Mouse (Mus musculus): Measurements from ENCODE around the gene Agap1. TPM values are rescaled to one million over a fixed set of nuclear protein-coding genes. Genes with fewer than 3 reads are reported as not detected.

The Agap1 gene
- polyA plus RNA-seq, 1 experiment: 4.3 TPM

GRCm38 (mm10) chr1:89870906-89871211 is 416.3 kb downstream of the Agap1 start:
- Histone ChIP-seq H3K27ac (ENCODE audit: control insufficient read depth, insufficient read depth, low read length) (no peak overlapping the region), H3K36me3 (ENCODE audit: control insufficient read depth, insufficient read depth, low read length) (no peaks in the 10 kb centered on the region), H3K27me3 (ENCODE audit: control insufficient read depth, insufficient read depth, low read length) (no peaks in the 10 kb centered on the region), H3K4me1 (replicated peaks; ENCODE audit: control insufficient read depth, insufficient read depth, low read length) (no peaks in the 10 kb centered on the region), H3K4me3 (ENCODE audit: control insufficient read depth, insufficient read depth, low read length) (no peak overlapping the region)
- no peak for TF ChIP-seq CTCF (IDR thresholded peaks at IDR 0.05; ENCODE audit: borderline replicate concordance, control insufficient read depth, extremely low read depth, insufficient read depth, low read length, poor library complexity)
- no peak for TF ChIP-seq POLR2A (IDR thresholded peaks at IDR 0.05; ENCODE audit: control insufficient read depth, extremely low read depth, insufficient read depth, low read length, poor library complexity)
- DNase-seq: no peak
- WGBS: 13% methylated on average over 6 of the region's 6 CpGs

- Histone ChIP-seq H3K27me3 (ENCODE audit: control insufficient read depth, insufficient read depth, low read length) (no peaks in the 10 kb centered on the region), H3K4me1 (replicated peaks; ENCODE audit: control insufficient read depth, insufficient read depth, low read length) (no peaks in the 10 kb centered on the region), H3K36me3 (ENCODE audit: control insufficient read depth, insufficient read depth, low read length) (no peaks in the 10 kb centered on the region), H3K4me3 (ENCODE audit: control insufficient read depth, insufficient read depth, low read length) (no peak overlapping the region), H3K27ac (ENCODE audit: control insufficient read depth, insufficient read depth, low read length) (no peak overlapping the region)
- 69% methylated on average over 5 of the region's 5 CpGs for WGBS
- DNase-seq: no peak
- no peak for TF ChIP-seq CTCF (IDR thresholded peaks at IDR 0.05; ENCODE audit: borderline replicate concordance, control insufficient read depth, extremely low read depth, insufficient read depth, low read length, poor library complexity)
- no peak for TF ChIP-seq POLR2A (IDR thresholded peaks at IDR 0.05; ENCODE audit: control insufficient read depth, extremely low read depth, insufficient read depth, low read length, poor library complexity)
Measured at GRCm38 (mm10) chr1:89876346-89877072, 421.9 kb downstream of the Agap1 start.

GRCm38 (mm10) chr1:89878496-89878895 is 423.9 kb downstream of the Agap1 start:
- no peak for TF ChIP-seq CTCF (IDR thresholded peaks at IDR 0.05; ENCODE audit: borderline replicate concordance, control insufficient read depth, extremely low read depth, insufficient read depth, low read length, poor library complexity)
- TF ChIP-seq POLR2A (IDR thresholded peaks at IDR 0.05; ENCODE audit: control insufficient read depth, extremely low read depth, insufficient read depth, low read length, poor library complexity): no peak
- no peak for DNase-seq
- no peaks in the 10 kb centered on the region for H3K36me3 ChIP-seq (ENCODE audit: control insufficient read depth, insufficient read depth, low read length)
- no peak overlapping the region for H3K4me3 ChIP-seq (ENCODE audit: control insufficient read depth, insufficient read depth, low read length)
- no peaks in the 10 kb centered on the region for H3K4me1 ChIP-seq (replicated peaks; ENCODE audit: control insufficient read depth, insufficient read depth, low read length)
- no peak overlapping the region for H3K27ac ChIP-seq (ENCODE audit: control insufficient read depth, insufficient read depth, low read length)
- 93% methylated on average over 11 of the region's 11 CpGs for WGBS
- no peaks in the 10 kb centered on the region for H3K27me3 ChIP-seq (ENCODE audit: control insufficient read depth, insufficient read depth, low read length)

- Histone ChIP-seq H3K4me1 (replicated peaks; ENCODE audit: control insufficient read depth, insufficient read depth, low read length) (no peaks in the 10 kb centered on the region), H3K4me3 (ENCODE audit: control insufficient read depth, insufficient read depth, low read length) (no peak overlapping the region), H3K36me3 (ENCODE audit: control insufficient read depth, insufficient read depth, low read length) (no peaks in the 10 kb centered on the region), H3K27me3 (ENCODE audit: control insufficient read depth, insufficient read depth, low read length) (no peaks in the 10 kb centered on the region), H3K27ac (ENCODE audit: control insufficient read depth, insufficient read depth, low read length) (no peak overlapping the region)
- TF ChIP-seq POLR2A (IDR thresholded peaks at IDR 0.05; ENCODE audit: control insufficient read depth, extremely low read depth, insufficient read depth, low read length, poor library complexity) (no peak), CTCF (IDR thresholded peaks at IDR 0.05; ENCODE audit: borderline replicate concordance, control insufficient read depth, extremely low read depth, insufficient read depth, low read length, poor library complexity) (no peak)
- DNase-seq: no peak
- WGBS: 83% methylated on average over 8 of the region's 8 CpGs
Measured at GRCm38 (mm10) chr1:89880193-89880592, 425.6 kb downstream of the Agap1 start.

GRCm38 (mm10) chr1:89880834-89881233 is 426.2 kb downstream of the Agap1 start:
- no peak for DNase-seq
- H3K4me1 ChIP-seq (replicated peaks; ENCODE audit: control insufficient read depth, insufficient read depth, low read length): no peaks in the 10 kb centered on the region
- 92% methylated on average over 10 of the region's 10 CpGs for WGBS
- H3K4me3 ChIP-seq (ENCODE audit: control insufficient read depth, insufficient read depth, low read length): no peak overlapping the region
- no peak overlapping the region for H3K27ac ChIP-seq (ENCODE audit: control insufficient read depth, insufficient read depth, low read length)
- H3K27me3 ChIP-seq (ENCODE audit: control insufficient read depth, insufficient read depth, low read length): no peaks in the 10 kb centered on the region
- no peaks in the 10 kb centered on the region for H3K36me3 ChIP-seq (ENCODE audit: control insufficient read depth, insufficient read depth, low read length)
- TF ChIP-seq CTCF (IDR thresholded peaks at IDR 0.05; ENCODE audit: borderline replicate concordance, control insufficient read depth, extremely low read depth, insufficient read depth, low read length, poor library complexity) (no peak), POLR2A (IDR thresholded peaks at IDR 0.05; ENCODE audit: control insufficient read depth, extremely low read depth, insufficient read depth, low read length, poor library complexity) (no peak)

- Histone ChIP-seq H3K4me1 (replicated peaks; ENCODE audit: control insufficient read depth, insufficient read depth, low read length) (no peaks in the 10 kb centered on the region), H3K4me3 (ENCODE audit: control insufficient read depth, insufficient read depth, low read length) (no peak overlapping the region), H3K27me3 (ENCODE audit: control insufficient read depth, insufficient read depth, low read length) (no peaks in the 10 kb centered on the region), H3K36me3 (ENCODE audit: control insufficient read depth, insufficient read depth, low read length) (no peaks in the 10 kb centered on the region), H3K27ac (ENCODE audit: control insufficient read depth, insufficient read depth, low read length) (no peak overlapping the region)
- no peak for TF ChIP-seq POLR2A (IDR thresholded peaks at IDR 0.05; ENCODE audit: control insufficient read depth, extremely low read depth, insufficient read depth, low read length, poor library complexity)
- TF ChIP-seq CTCF (IDR thresholded peaks at IDR 0.05; ENCODE audit: borderline replicate concordance, control insufficient read depth, extremely low read depth, insufficient read depth, low read length, poor library complexity): no peak
- 95% methylated on average over 8 of the region's 8 CpGs for WGBS
- DNase-seq: no peak
Measured at GRCm38 (mm10) chr1:89884335-89884734, 429.7 kb downstream of the Agap1 start.

- H3K4me1 ChIP-seq (replicated peaks; ENCODE audit: control insufficient read depth, insufficient read depth, low read length): no peaks in the 10 kb centered on the region
- no peaks in the 10 kb centered on the region for H3K36me3 ChIP-seq (ENCODE audit: control insufficient read depth, insufficient read depth, low read length)
- WGBS: 94% methylated on average over 4 of the region's 4 CpGs
- H3K4me3 ChIP-seq (ENCODE audit: control insufficient read depth, insufficient read depth, low read length): no peak overlapping the region
- DNase-seq: no peak
- no peaks in the 10 kb centered on the region for H3K27me3 ChIP-seq (ENCODE audit: control insufficient read depth, insufficient read depth, low read length)
- TF ChIP-seq POLR2A (IDR thresholded peaks at IDR 0.05; ENCODE audit: control insufficient read depth, extremely low read depth, insufficient read depth, low read length, poor library complexity) (no peak), CTCF (IDR thresholded peaks at IDR 0.05; ENCODE audit: borderline replicate concordance, control insufficient read depth, extremely low read depth, insufficient read depth, low read length, poor library complexity) (no peak)
- no peak overlapping the region for H3K27ac ChIP-seq (ENCODE audit: control insufficient read depth, insufficient read depth, low read length)
Measured at GRCm38 (mm10) chr1:89885696-89886095, 431.1 kb downstream of the Agap1 start.

Measured in thymus, adult 2 months (tissue).